Mouse (Mus musculus): ENCODE results near the gene Zfp639. TPM values are rescaled to one million over a fixed set of nuclear protein-coding genes. Genes with fewer than 3 reads are reported as not detected.
A peak's percentile ranks its signal among the peaks of the same experiment; 100 is the strongest.

Zfp639 gene
- polyA plus RNA-seq, 1 experiment from 2014 or later: 41.6 TPM

GRCm38 (mm10) chr3:32511191-32511550 lies 1.1 kb downstream of the Zfp639 start:
- Histone ChIP-seq H3K9me3 (replicated peaks; ENCODE audit: low read length) (no peaks in the 10 kb centered on the region), H3K4me3 (replicated peaks; ENCODE audit: low read depth, low read length) (peak overlapping the region; percentile 83)
- ATAC-seq (replicated peaks; ENCODE audit: low FRiP score, low read depth): no peak

GRCm38 (mm10) chr3:32512686-32513284 lies 2.7 kb downstream of the Zfp639 start:
- Histone ChIP-seq H3K4me1 (replicated peaks; ENCODE audit: insufficient read depth, low read length) (peaks cover 9% of the 10 kb centered on the region; the same call in 1 of the 2 replicates), H3K27ac (no peak overlapping the region), H3K9ac (ENCODE audit: low read depth, low read length) (no peak overlapping the region), H3K36me3 (ENCODE audit: insufficient read depth, low read length) (peaks cover 10% of the 10 kb centered on the region; the same call in 1 of the 2 replicates), H3K4me2 (ENCODE audit: low read length) (no peak overlapping the region), H3K9me3 (replicated peaks; ENCODE audit: low read length) (no peaks in the 10 kb centered on the region), H3K4me3 (replicated peaks; ENCODE audit: low read depth, low read length) (no peak overlapping the region), H3K27me3 (ENCODE audit: insufficient read depth, low read length) (no peaks in the 10 kb centered on the region)
- ATAC-seq (replicated peaks; ENCODE audit: low FRiP score, low read depth) (no peak), DNase-seq (ENCODE audit: low spot score) (no peak)
- no peak for TF ChIP-seq CTCF (IDR thresholded peaks at IDR 0.05; ENCODE audit: low read depth)
- WGBS: 90% methylated on average over 7 of the region's 7 CpGs

More at GRCm38 (mm10) chr3:32511191-32511550, 1.1 kb downstream of the Zfp639 start:
- H3K4me1 ChIP-seq (replicated peaks; ENCODE audit: insufficient read depth, low read length): peaks cover 9% of the 10 kb centered on the region; the same call in 1 of the 2 replicates
- peak overlapping the region; percentile 93 for H3K27ac ChIP-seq
- TF ChIP-seq CTCF (IDR thresholded peaks at IDR 0.05; ENCODE audit: low read depth): no peak
- 0 out of 2 replicates have a peak, but pooled peaks cover 3% of the 10 kb centered on the region for H3K36me3 ChIP-seq (ENCODE audit: insufficient read depth, low read length)
- peak overlapping the region; percentile 76 for H3K4me2 ChIP-seq (ENCODE audit: low read length)
- 5% methylated on average over 13 of the region's 13 CpGs for WGBS
- DNase-seq (ENCODE audit: low spot score): peak; percentile 26
- peak overlapping the region; percentile 92 for H3K9ac ChIP-seq (ENCODE audit: low read depth, low read length)
- H3K27me3 ChIP-seq (ENCODE audit: insufficient read depth, low read length): no peaks in the 10 kb centered on the region

GRCm38 (mm10) chr3:32513528-32513927 lies 3.5 kb downstream of the Zfp639 start:
- H3K4me3 ChIP-seq (replicated peaks; ENCODE audit: low read depth, low read length): no peak overlapping the region
- TF ChIP-seq CTCF (IDR thresholded peaks at IDR 0.05; ENCODE audit: low read depth): no peak
- H3K36me3 ChIP-seq (ENCODE audit: insufficient read depth, low read length): peaks cover 11% of the 10 kb centered on the region; the same call in 1 of the 2 replicates
- no peaks in the 10 kb centered on the region for H3K9me3 ChIP-seq (replicated peaks; ENCODE audit: low read length)
- no peak for ATAC-seq (replicated peaks; ENCODE audit: low FRiP score, low read depth)
- H3K4me1 ChIP-seq (replicated peaks; ENCODE audit: insufficient read depth, low read length): peaks cover 9% of the 10 kb centered on the region; the same call in 1 of the 2 replicates
- H3K27me3 ChIP-seq (ENCODE audit: insufficient read depth, low read length): no peaks in the 10 kb centered on the region
- no peak overlapping the region for H3K27ac ChIP-seq
- H3K4me2 ChIP-seq (ENCODE audit: low read length): no peak overlapping the region
- DNase-seq (ENCODE audit: low spot score): no peak
- H3K9ac ChIP-seq (ENCODE audit: low read depth, low read length): no peak overlapping the region

- H3K4me3 ChIP-seq (replicated peaks; ENCODE audit: low read depth, low read length): no peak overlapping the region
- WGBS: 96% methylated on average over 4 of the region's 4 CpGs
- no peak overlapping the region for H3K9ac ChIP-seq (ENCODE audit: low read depth, low read length)
- DNase-seq (ENCODE audit: low spot score) (no peak), ATAC-seq (replicated peaks; ENCODE audit: low FRiP score, low read depth) (no peak)
- H3K27ac ChIP-seq: no peak overlapping the region
- no peak overlapping the region for H3K4me2 ChIP-seq (ENCODE audit: low read length)
- no peak for TF ChIP-seq CTCF (IDR thresholded peaks at IDR 0.05; ENCODE audit: low read depth)
- H3K27me3 ChIP-seq (ENCODE audit: insufficient read depth, low read length): no peaks in the 10 kb centered on the region
- H3K4me1 ChIP-seq (replicated peaks; ENCODE audit: insufficient read depth, low read length): 0 out of 2 replicates have a peak, but pooled peaks cover 2% of the 10 kb centered on the region
- peaks cover 4% of the 10 kb centered on the region for H3K36me3 ChIP-seq (ENCODE audit: insufficient read depth, low read length)
- no peaks in the 10 kb centered on the region for H3K9me3 ChIP-seq (replicated peaks; ENCODE audit: low read length)
Measured at GRCm38 (mm10) chr3:32527181-32527580, 17.1 kb downstream of the Zfp639 start.

GRCm38 (mm10) chr3:32529303-32529898 lies 19.3 kb downstream of the Zfp639 start, which contains the start of gene Mfn1:
Mfn1 (plus strand) TSS chr3:32529465.
- H3K4me2 ChIP-seq (ENCODE audit: low read length): peak within 1 kb of the TSS; percentile 77
- TF ChIP-seq CTCF (IDR thresholded peaks at IDR 0.05; ENCODE audit: low read depth): no peak
- peak; percentile 99 for ATAC-seq (replicated peaks; ENCODE audit: low FRiP score, low read depth)

GRCm38 (mm10) chr3:32530041-32530440 lies 20.0 kb downstream of the Zfp639 start:
- Histone ChIP-seq H3K4me1 (replicated peaks; ENCODE audit: insufficient read depth, low read length) (0 out of 2 replicates have a peak, but pooled peaks cover 2% of the 10 kb centered on the region), H3K36me3 (ENCODE audit: insufficient read depth, low read length) (peaks cover 3% of the 10 kb centered on the region), H3K4me3 (replicated peaks; ENCODE audit: low read depth, low read length) (peak overlapping the region; percentile 92), H3K4me2 (ENCODE audit: low read length) (peak overlapping the region; percentile 77), H3K27me3 (ENCODE audit: insufficient read depth, low read length) (no peaks in the 10 kb centered on the region), H3K9me3 (replicated peaks; ENCODE audit: low read length) (no peaks in the 10 kb centered on the region), H3K9ac (ENCODE audit: low read depth, low read length) (peak overlapping the region; percentile 84), H3K27ac (0 out of 2 replicates have a peak overlapping the region, but pooled peaks have one; percentile 85)
- 16% methylated on average over 5 of the region's 5 CpGs for WGBS
- DNase-seq (ENCODE audit: low spot score) (peak; percentile 23), ATAC-seq (replicated peaks; ENCODE audit: low FRiP score, low read depth) (no peak)
- TF ChIP-seq CTCF (IDR thresholded peaks at IDR 0.05; ENCODE audit: low read depth): no peak

More at GRCm38 (mm10) chr3:32529303-32529898, 19.3 kb downstream of the Zfp639 start, which contains the start of gene Mfn1:
- Histone ChIP-seq H3K9me3 (replicated peaks; ENCODE audit: low read length) (no peaks in the 10 kb centered on the region), H3K9ac (ENCODE audit: low read depth, low read length) (peak within 1 kb of the TSS; percentile 84), H3K4me3 (replicated peaks; ENCODE audit: low read depth, low read length) (peak within 1 kb of the TSS; percentile 92), H3K27me3 (ENCODE audit: insufficient read depth, low read length) (no peaks in the 10 kb centered on the region), H3K4me1 (replicated peaks; ENCODE audit: insufficient read depth, low read length) (0 out of 2 replicates have a peak, but pooled peaks cover 2% of the 10 kb centered on the region), H3K36me3 (ENCODE audit: insufficient read depth, low read length) (peaks cover 2% of the 10 kb centered on the region), H3K27ac (peak within 1 kb of the TSS; percentile 85)
- WGBS: 0% methylated on average over 43 of the region's 47 CpGs
- peak; percentile 98 for DNase-seq (ENCODE audit: low spot score)
